Mouse (Mus musculus) T-helper 1 cell (primary cell): Measurements from ENCODE around the gene Cirbp.

Source experiments
- in situ Hi-C: fragments of 300-600 bp; cut with MboI, MseI; formaldehyde crosslinking; loops from one replicate; pipeline ENCODE4 v1.15.1; 2025; ENCODE audit warnings: high pct_unique_total_duplicates

The Cirbp gene

GRCm38 (mm10) chr10:80177441-80178279 is 11.9 kb downstream of the Cirbp start:
- in situ Hi-C loops: loop anchor here (5.0 kb wide), 1 partner anchor 65 kb away; no protein-coding TSS in a partner anchor

GRCm38 (mm10) chr10:80179068-80180051 is 13.6 kb downstream of the Cirbp start, which contains the start of gene Efna2:
TSS of gene Efna2 (plus strand) at chr10:80179482.
- in situ Hi-C loops: loop anchor here (5.0 kb wide), 1 partner anchor 63 kb away; no protein-coding TSS in a partner anchor

- in situ Hi-C loops: no loop called here
Measured at GRCm38 (mm10) chr10:80180288-80180687, 14.5 kb downstream of the Cirbp start.

- in situ Hi-C loops: no loop called here
Measured at GRCm38 (mm10) chr10:80180823-80181222, 15.0 kb downstream of the Cirbp start.

- in situ Hi-C loops: no loop called here
Measured at GRCm38 (mm10) chr10:80182547-80182946, 16.8 kb downstream of the Cirbp start.

- in situ Hi-C loops: no loop called here
Measured at GRCm38 (mm10) chr10:80186649-80187048, 20.9 kb downstream of the Cirbp start.

GRCm38 (mm10) chr10:80187739-80188138 is 22.0 kb downstream of the Cirbp start:
- in situ Hi-C loops: no loop called here

- in situ Hi-C loops: no loop called here
Measured at GRCm38 (mm10) chr10:80188453-80189024, 22.8 kb downstream of the Cirbp start.

GRCm38 (mm10) chr10:80189999-80190398 is 24.2 kb downstream of the Cirbp start:
- in situ Hi-C loops: no loop called here

GRCm38 (mm10) chr10:80190491-80191051 is 24.8 kb downstream of the Cirbp start:
- in situ Hi-C loops: no loop called here

GRCm38 (mm10) chr10:80193976-80194375 is 28.2 kb downstream of the Cirbp start:
- in situ Hi-C loops: no loop called here

GRCm38 (mm10) chr10:80194441-80194840 is 28.7 kb downstream of the Cirbp start:
- in situ Hi-C loops: no loop called here

GRCm38 (mm10) chr10:80196167-80196566 is 30.4 kb downstream of the Cirbp start:
- in situ Hi-C loops: no loop called here

- in situ Hi-C loops: no loop called here
Measured at GRCm38 (mm10) chr10:80196778-80197581, 31.2 kb downstream of the Cirbp start.

- in situ Hi-C loops: no loop called here
Measured at GRCm38 (mm10) chr10:80199440-80200008, 33.7 kb downstream of the Cirbp start.

GRCm38 (mm10) chr10:80200485-80200884 is 34.7 kb downstream of the Cirbp start:
- in situ Hi-C loops: no loop called here

- in situ Hi-C loops: no loop called here
Measured at GRCm38 (mm10) chr10:80204055-80204454, 38.3 kb downstream of the Cirbp start.

- in situ Hi-C loops: no loop called here
Measured at GRCm38 (mm10) chr10:80207201-80207600, 41.4 kb downstream of the Cirbp start.

GRCm38 (mm10) chr10:80207676-80208075 is 41.9 kb downstream of the Cirbp start:
- in situ Hi-C loops: no loop called here

GRCm38 (mm10) chr10:80208248-80208647 is 42.5 kb downstream of the Cirbp start:
- in situ Hi-C loops: no loop called here
